Mouse (Mus musculus) embryo, embryonic 11 days (tissue): ENCODE measurements around the gene Perm1.

Experiments
- DNase-seq: peaks from one replicate; pipeline ENCODE4 v3.0.0-alpha.2; 2015

Gene Perm1

DNA sequence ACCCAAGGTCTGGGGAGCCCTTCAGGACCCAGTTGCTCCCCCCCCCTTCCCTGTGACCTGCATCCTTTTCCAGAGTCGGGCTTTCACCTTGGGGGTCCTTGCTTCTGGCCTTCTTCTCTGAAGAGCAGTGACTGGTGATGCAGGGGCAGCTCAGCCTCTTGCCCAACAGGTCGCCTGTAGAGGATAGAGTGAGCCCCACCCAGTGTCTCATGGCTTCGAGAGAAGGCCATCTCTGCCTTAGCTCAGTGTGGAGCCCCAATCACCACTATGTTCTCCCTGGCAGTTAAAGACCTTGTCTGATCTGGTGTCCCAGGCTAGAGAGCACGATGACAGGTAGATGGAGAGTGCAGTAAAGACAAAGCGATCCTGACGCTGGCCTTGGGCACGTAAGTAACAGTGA lies 36.5 kb downstream of the Perm1 start:
- DNase-seq: no peak

DNA sequence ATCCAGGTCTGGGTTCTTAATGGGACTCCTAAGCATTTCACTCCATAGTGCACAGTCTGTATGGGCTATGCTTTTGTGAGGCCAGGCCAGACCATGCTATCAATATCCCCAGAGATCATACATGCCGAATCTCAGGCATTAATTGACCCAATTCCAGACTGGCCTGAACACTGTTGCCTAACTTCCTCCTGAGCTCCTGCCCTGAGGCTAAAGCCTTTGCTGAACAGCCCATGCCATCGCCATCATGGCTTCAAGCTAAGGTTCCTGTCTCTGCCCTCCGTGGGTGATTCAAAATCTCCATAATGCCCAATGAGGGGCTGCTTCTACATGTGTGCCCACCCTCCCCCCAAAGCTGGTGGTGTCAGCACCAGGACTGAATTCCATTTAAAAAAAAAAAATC lies 37.0 kb downstream of the Perm1 start:
- DNase-seq: no peak

DNA sequence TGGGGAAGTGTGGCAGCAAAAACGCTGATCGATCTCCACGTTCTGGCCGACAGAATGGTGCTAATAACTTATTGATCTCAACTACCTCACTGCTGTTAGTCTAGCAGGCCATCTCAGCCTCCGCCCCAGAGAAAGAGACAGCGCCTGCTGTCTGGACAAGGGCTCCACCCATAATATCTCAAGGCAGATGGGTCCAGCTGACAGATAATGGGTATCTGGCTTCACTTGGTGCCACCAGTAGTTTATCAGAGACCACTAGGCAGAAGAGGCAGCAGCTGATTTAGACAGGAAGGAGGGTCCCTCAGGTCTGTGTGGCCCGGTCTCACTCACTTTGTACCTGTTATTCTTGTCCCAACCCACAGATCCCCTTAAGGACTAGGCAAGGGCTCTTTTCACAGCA lies 37.4 kb downstream of the Perm1 start:
- DNase-seq: peak; percentile 14

DNA sequence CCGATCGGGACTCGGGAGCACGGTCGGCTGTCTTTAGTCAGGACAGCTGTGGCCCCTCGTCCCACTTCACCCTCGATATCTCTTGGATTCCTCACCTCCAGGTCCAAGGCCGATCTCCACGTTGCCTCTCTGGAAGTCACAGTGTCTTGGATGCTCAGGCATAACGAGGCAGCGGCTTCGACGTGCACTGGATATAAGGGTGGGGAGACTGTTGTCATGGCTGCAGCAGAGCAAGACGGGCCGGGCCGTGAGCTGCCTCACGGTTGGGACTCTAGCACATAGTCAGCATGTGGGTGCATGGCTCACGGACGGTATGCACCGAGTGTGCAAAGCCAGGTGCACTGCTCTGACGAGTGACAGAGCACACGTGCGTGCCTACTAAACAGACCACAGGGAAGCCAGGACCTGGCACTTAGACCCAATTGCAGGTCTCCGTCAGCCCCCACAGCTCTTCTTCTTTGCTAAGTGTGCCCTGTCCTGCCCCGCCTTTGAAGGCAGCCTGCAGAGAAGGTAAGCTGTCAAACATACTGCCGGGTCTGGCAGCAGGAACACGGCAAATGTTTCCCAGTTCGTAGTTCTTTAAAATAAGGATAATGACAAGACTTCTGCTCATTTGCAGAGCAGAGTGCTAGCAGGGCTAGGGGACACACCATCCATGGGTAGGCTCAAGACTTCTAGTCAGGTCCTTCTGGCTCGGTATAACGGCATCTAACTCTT lies 38.9 kb downstream of the Perm1 start:
- DNase-seq: peak; percentile 50

GRCm38 (mm10) chr4:156255078-156255839 lies 39.6 kb downstream of the Perm1 start, which contains the start of gene Samd11:
Gene Samd11 (minus strand): TSS chr4:156255657.
- DNase-seq: peak; percentile 19
